Mouse (Mus musculus): ENCODE data around the gene Cluap1. TPM values are rescaled to one million over a fixed set of nuclear protein-coding genes. Genes with fewer than 3 reads are reported as not detected.

Cluap1 gene
- polyA plus RNA-seq, 1 experiment from 2014 or later = 16.6 TPM

DNA sequence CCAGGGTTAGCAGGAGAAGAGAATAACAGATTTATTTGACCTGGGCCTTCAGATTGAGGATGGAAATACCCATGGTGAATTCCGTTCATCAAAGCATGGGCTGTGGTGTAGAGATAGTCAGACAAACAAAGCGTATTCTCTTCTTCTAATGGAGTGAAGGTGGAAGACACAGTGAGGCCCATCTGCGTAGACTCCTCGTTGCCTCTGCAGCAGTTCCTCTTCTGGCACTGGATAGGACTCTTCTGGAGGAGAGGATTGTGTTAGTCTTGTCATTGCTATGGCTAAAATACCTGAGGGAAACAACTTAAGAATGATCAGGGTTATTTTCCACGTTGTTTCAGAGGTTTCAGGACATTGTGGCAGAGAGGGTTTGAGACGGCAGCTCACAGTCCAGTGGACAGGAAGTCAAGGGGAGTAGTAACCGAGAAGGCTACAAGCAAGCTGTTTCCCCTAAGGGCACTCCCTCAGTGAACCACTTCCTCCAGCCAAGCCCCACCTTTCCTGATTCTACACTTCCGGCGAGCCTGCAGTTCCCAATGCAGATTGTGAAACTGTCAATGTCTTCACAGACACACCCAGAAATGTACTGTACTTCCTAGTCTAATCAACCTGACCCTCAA lies 13.3 kb upstream of the Cluap1 start:
- Histone ChIP-seq H3K27ac (ENCODE audit: poor library complexity, severe bottlenecking) (peak overlapping the region; percentile 74), H3K4me3 (no peak overlapping the region), H3K9me3 (replicated peaks) (no peaks in the 10 kb centered on the region), H3K27me3 (replicated peaks) (no peaks in the 10 kb centered on the region), H3K4me1 (replicated peaks) (peaks cover 17% of the 10 kb centered on the region), H3K4me2 (no peak overlapping the region), H3K36me3 (peaks cover 61% of the 10 kb centered on the region), H3K9ac (no peak overlapping the region)
- WGBS = 64% methylated on average over 9 of the region's 9 CpGs
- ATAC-seq (ENCODE audit: insufficient number of reproducible peaks, low FRiP score) = peak; percentile 36; the same call in 1 of the 2 replicates

GRCm38 (mm10) chr16:3896046-3896445 lies 12.6 kb upstream of the Cluap1 start:
- Histone ChIP-seq H3K4me2 (no peak overlapping the region), H3K27me3 (replicated peaks) (no peaks in the 10 kb centered on the region), H3K9ac (no peak overlapping the region), H3K27ac (ENCODE audit: poor library complexity, severe bottlenecking) (no peak overlapping the region), H3K4me1 (replicated peaks) (peaks cover 17% of the 10 kb centered on the region), H3K9me3 (replicated peaks) (no peaks in the 10 kb centered on the region), H3K4me3 (no peak overlapping the region), H3K36me3 (peaks cover 68% of the 10 kb centered on the region)
- no peak for ATAC-seq (ENCODE audit: insufficient number of reproducible peaks, low FRiP score)
- WGBS = 79% methylated on average over 6 of the region's 6 CpGs

DNA sequence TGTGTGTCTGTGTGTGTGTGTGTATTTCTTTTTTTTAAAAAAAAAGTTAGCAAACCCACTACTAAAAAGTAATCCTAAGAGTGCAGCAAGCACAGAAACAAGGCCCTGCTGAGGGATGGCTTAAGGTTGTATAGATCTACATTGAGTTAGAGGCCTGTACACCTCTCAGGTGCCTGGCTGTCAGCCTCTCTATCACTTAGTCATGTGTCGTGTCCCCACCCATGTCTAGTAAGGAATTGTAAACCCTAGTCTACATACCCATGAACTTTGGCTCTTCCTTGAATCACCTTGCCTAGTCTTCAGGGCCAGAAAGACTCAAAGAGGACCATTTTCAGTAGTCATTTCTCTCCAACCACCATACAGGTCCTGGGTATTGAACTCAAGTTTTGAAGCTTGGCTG lies 12.0 kb upstream of the Cluap1 start:
- WGBS = 89% methylated on average over 1 of the region's 1 CpGs
- Histone ChIP-seq H3K4me3 (no peak overlapping the region), H3K4me2 (no peak overlapping the region), H3K27ac (ENCODE audit: poor library complexity, severe bottlenecking) (no peak overlapping the region), H3K9ac (no peak overlapping the region), H3K4me1 (replicated peaks) (peaks cover 17% of the 10 kb centered on the region), H3K36me3 (peaks cover 73% of the 10 kb centered on the region), H3K9me3 (replicated peaks) (no peaks in the 10 kb centered on the region), H3K27me3 (replicated peaks) (no peaks in the 10 kb centered on the region)
- no peak for ATAC-seq (ENCODE audit: insufficient number of reproducible peaks, low FRiP score)

DNA sequence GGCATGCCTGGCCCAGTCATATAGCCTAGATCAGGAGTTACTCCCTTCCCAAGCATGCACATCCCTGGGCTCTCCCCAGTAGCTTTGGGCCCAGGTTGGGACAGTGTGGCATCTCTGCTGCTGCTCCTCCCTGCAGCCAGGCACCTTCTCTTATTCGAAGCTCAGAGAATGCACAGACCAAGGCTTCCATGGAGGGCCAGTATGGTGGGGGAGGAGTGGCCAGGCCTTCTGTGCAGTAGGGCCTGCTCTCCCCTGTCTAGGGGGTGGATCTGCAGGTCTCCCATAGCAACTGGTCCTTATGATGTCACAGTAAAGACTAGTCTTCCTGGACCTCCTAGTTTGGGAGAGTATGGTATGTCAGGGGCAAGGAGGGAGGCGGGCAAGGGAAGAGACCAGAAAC lies 1.1 kb upstream of the Cluap1 start:
- Histone ChIP-seq H3K4me3 (no peak overlapping the region), H3K27ac (ENCODE audit: poor library complexity, severe bottlenecking) (no peak overlapping the region), H3K4me2 (no peak overlapping the region), H3K4me1 (replicated peaks) (peaks cover 6% of the 10 kb centered on the region), H3K36me3 (peaks cover 50% of the 10 kb centered on the region), H3K27me3 (replicated peaks) (no peaks in the 10 kb centered on the region), H3K9ac (no peak overlapping the region), H3K9me3 (replicated peaks) (no peaks in the 10 kb centered on the region)
- WGBS = 65% methylated on average over 2 of the region's 2 CpGs
- no peak for ATAC-seq (ENCODE audit: insufficient number of reproducible peaks, low FRiP score)

GRCm38 (mm10) chr16:3909118-3909517 lies 517 bp downstream of the Cluap1 start:
- H3K36me3 ChIP-seq = peaks cover 53% of the 10 kb centered on the region
- 10% methylated on average over 20 of the region's 20 CpGs for WGBS
- H3K9ac ChIP-seq = peak overlapping the region; percentile 84
- no peaks in the 10 kb centered on the region for H3K9me3 ChIP-seq (replicated peaks)
- H3K4me3 ChIP-seq = peak overlapping the region; percentile 72
- H3K4me1 ChIP-seq (replicated peaks) = peaks cover 6% of the 10 kb centered on the region
- no peak for ATAC-seq (ENCODE audit: insufficient number of reproducible peaks, low FRiP score)
- H3K27ac ChIP-seq (ENCODE audit: poor library complexity, severe bottlenecking) = peak overlapping the region; percentile 56
- H3K27me3 ChIP-seq (replicated peaks) = no peaks in the 10 kb centered on the region
- H3K4me2 ChIP-seq = peak overlapping the region; percentile 87

GRCm38 (mm10) chr16:3920756-3921155 lies 12.2 kb downstream of the Cluap1 start:
- 81% methylated on average over 2 of the region's 2 CpGs for WGBS
- Histone ChIP-seq H3K9me3 (replicated peaks) (no peaks in the 10 kb centered on the region), H3K4me1 (replicated peaks) (no peaks in the 10 kb centered on the region), H3K4me3 (no peak overlapping the region), H3K4me2 (no peak overlapping the region), H3K36me3 (peaks cover 58% of the 10 kb centered on the region), H3K27me3 (replicated peaks) (no peaks in the 10 kb centered on the region), H3K9ac (no peak overlapping the region), H3K27ac (ENCODE audit: poor library complexity, severe bottlenecking) (no peak overlapping the region)
- no peak for ATAC-seq (ENCODE audit: insufficient number of reproducible peaks, low FRiP score)

- no peaks in the 10 kb centered on the region for H3K4me1 ChIP-seq (replicated peaks)
- no peak overlapping the region for H3K27ac ChIP-seq (ENCODE audit: poor library complexity, severe bottlenecking)
- H3K9me3 ChIP-seq (replicated peaks) = no peaks in the 10 kb centered on the region
- 75% methylated on average over 3 of the region's 3 CpGs for WGBS
- no peaks in the 10 kb centered on the region for H3K27me3 ChIP-seq (replicated peaks)
- no peak overlapping the region for H3K4me3 ChIP-seq
- H3K9ac ChIP-seq = no peak overlapping the region
- no peak overlapping the region for H3K4me2 ChIP-seq
- ATAC-seq (ENCODE audit: insufficient number of reproducible peaks, low FRiP score) = no peak
- H3K36me3 ChIP-seq = peaks cover 64% of the 10 kb centered on the region
These were observed 14.9 kb downstream of the Cluap1 start for GRCm38 (mm10) chr16:3923515-3923914.

DNA sequence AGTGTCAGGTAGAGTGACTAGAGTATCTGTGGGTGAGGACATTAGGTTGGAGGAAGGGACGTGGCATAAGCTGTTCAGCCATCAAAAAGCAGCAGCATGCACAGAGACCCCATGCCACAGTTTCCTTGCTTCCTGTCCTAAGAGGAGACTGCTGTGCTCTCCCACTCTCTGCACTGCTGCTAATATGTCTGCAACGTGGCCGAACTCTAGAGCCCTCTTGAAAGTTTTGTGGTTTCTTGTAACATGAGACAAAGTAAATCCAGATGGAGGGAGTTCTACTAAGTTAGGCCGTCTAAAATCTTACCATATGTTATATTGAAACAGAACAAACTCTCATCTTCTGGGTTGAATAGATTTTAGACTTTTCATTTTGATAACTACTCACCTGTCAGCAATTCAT lies 15.4 kb downstream of the Cluap1 start:
- ATAC-seq (ENCODE audit: insufficient number of reproducible peaks, low FRiP score) = no peak
- no peak overlapping the region for H3K27ac ChIP-seq (ENCODE audit: poor library complexity, severe bottlenecking)

DNA sequence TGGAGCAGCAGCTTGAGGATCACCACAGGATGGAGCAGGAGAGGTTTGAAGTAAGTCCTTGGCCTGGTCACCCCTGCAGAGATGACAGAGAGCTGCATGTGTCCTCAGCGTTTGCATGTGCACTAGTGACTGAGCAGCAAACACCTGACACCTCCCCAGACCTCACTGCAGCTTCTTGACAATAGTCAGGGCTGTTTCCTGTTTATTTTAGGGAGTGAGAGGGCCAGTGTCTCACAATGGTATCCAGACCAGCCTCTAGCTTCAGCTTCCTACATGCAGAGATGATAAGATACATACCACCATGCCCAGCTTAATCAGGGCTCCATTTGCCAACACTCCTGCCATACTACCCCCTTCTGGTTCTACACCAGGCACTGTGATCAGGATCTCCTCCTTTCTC lies 20.0 kb downstream of the Cluap1 start:
- Histone ChIP-seq H3K4me2 (no peak overlapping the region), H3K9ac (no peak overlapping the region), H3K27me3 (replicated peaks) (no peaks in the 10 kb centered on the region), H3K27ac (ENCODE audit: poor library complexity, severe bottlenecking) (no peak overlapping the region), H3K36me3 (peaks cover 63% of the 10 kb centered on the region), H3K9me3 (replicated peaks) (no peaks in the 10 kb centered on the region), H3K4me3 (no peak overlapping the region), H3K4me1 (replicated peaks) (no peaks in the 10 kb centered on the region)
- 21% methylated on average over 1 of the region's 1 CpGs for WGBS
- ATAC-seq (ENCODE audit: insufficient number of reproducible peaks, low FRiP score) = no peak

More for the DNA sequence above, 15.4 kb downstream of the Cluap1 start:
- WGBS = 80% methylated on average over 4 of the region's 4 CpGs
- H3K4me1 ChIP-seq (replicated peaks) = no peaks in the 10 kb centered on the region
- no peak overlapping the region for H3K4me2 ChIP-seq
- H3K4me3 ChIP-seq = no peak overlapping the region
- H3K9me3 ChIP-seq (replicated peaks) = no peaks in the 10 kb centered on the region
- H3K9ac ChIP-seq = no peak overlapping the region
- no peaks in the 10 kb centered on the region for H3K27me3 ChIP-seq (replicated peaks)
- peaks cover 67% of the 10 kb centered on the region for H3K36me3 ChIP-seq

DNA sequence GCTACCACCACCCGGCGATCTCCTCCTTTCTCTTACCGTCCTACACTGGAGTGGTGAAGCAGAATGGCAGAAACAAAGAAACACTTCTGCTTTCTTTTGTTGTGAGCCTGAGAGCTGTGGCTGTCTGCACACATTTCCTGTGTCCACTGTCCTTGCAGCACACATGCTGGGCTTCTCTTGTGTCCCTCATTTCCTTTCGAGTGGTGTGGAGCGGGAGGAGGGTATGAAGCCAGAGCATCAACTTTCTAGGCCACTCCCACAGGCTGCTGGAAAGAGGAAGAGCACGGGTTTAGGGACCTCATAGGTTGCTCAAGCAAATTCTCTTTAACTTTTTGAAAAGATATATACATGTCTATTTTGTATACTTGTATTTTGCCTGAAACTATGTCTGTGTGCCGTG lies 20.6 kb downstream of the Cluap1 start:
- H3K4me2 ChIP-seq = no peak overlapping the region
- no peak overlapping the region for H3K27ac ChIP-seq (ENCODE audit: poor library complexity, severe bottlenecking)
- no peak overlapping the region for H3K4me3 ChIP-seq
- no peaks in the 10 kb centered on the region for H3K27me3 ChIP-seq (replicated peaks)
- ATAC-seq (ENCODE audit: insufficient number of reproducible peaks, low FRiP score) = no peak
- H3K36me3 ChIP-seq = peaks cover 63% of the 10 kb centered on the region
- no peaks in the 10 kb centered on the region for H3K4me1 ChIP-seq (replicated peaks)
- no peaks in the 10 kb centered on the region for H3K9me3 ChIP-seq (replicated peaks)
- WGBS = 70% methylated on average over 7 of the region's 7 CpGs
- H3K9ac ChIP-seq = no peak overlapping the region

GRCm38 (mm10) chr16:3933536-3933935 lies 24.9 kb downstream of the Cluap1 start:
- H3K9me3 ChIP-seq (replicated peaks) = no peaks in the 10 kb centered on the region
- no peak overlapping the region for H3K27ac ChIP-seq (ENCODE audit: poor library complexity, severe bottlenecking)
- no peak for ATAC-seq (ENCODE audit: insufficient number of reproducible peaks, low FRiP score)
- H3K4me1 ChIP-seq (replicated peaks) = no peaks in the 10 kb centered on the region
- no peak overlapping the region for H3K9ac ChIP-seq
- peaks cover 66% of the 10 kb centered on the region for H3K36me3 ChIP-seq
- H3K4me3 ChIP-seq = no peak overlapping the region
- no peak overlapping the region for H3K4me2 ChIP-seq
- H3K27me3 ChIP-seq (replicated peaks) = no peaks in the 10 kb centered on the region
- 86% methylated on average over 6 of the region's 6 CpGs for WGBS

DNA sequence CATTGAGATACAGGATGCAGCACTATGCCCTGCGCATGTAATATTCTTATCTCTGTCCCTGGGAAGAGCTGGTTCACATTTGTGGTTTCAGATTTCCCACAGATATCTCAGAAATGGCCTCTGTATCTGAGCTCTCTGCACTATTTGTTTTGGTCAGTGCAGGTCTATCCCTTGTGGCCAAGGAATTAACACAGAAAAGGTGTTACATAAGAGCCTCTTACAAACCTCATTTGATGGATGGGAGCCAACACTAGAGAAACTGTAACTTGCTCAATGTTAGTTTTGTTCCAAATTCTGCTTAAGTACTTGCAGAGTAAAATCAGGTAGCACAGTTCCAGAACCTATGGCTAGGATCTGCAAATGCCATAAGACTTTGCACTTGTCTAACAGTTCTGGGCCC lies 25.5 kb downstream of the Cluap1 start:
- WGBS = 82% methylated on average over 1 of the region's 1 CpGs

More for the DNA sequence above, 25.5 kb downstream of the Cluap1 start:
- H3K9ac ChIP-seq = no peak overlapping the region
- H3K4me1 ChIP-seq (replicated peaks) = no peaks in the 10 kb centered on the region
- no peak overlapping the region for H3K4me3 ChIP-seq
- H3K9me3 ChIP-seq (replicated peaks) = no peaks in the 10 kb centered on the region
- no peak for ATAC-seq (ENCODE audit: insufficient number of reproducible peaks, low FRiP score)
- H3K4me2 ChIP-seq = no peak overlapping the region
- H3K27ac ChIP-seq (ENCODE audit: poor library complexity, severe bottlenecking) = no peak overlapping the region
- peaks cover 66% of the 10 kb centered on the region for H3K36me3 ChIP-seq
- H3K27me3 ChIP-seq (replicated peaks) = no peaks in the 10 kb centered on the region

All from heart, embryonic 12.5 days (tissue).